Mouse (Mus musculus) hindbrain, embryonic 11.5 days (tissue): ENCODE data around the gene Gla. TPM values are rescaled to one million over a fixed set of nuclear protein-coding genes. Genes with fewer than 3 reads are reported as not detected.
"Not testable (repeated sequence)": the region's sequence is repeated elsewhere in the genome, so short reads cannot be mapped to it uniquely, and the experiment has no call there.

ENCODE experiments used
- ATAC-seq: fragments of 200-750 bp; cut with Nextera tagmentation; 2 replicates; pipeline ENCODE4 v1.8.0; 2017; ENCODE audit warnings: mild to moderate bottlenecking, moderate TSS enrichment, moderate library complexity; ENCODE audit not compliant: low FRiP score
- DNase-seq: peaks from one replicate; pipeline ENCODE4 v3.0.0-alpha.2; 2015; ENCODE audit warnings: low spot score
- H3K27ac ChIP-seq: fragments of 300-500 bp; sonication (generic); 2 replicates; pipeline ENCODE4 v1.5.1; 2014; ENCODE audit warnings: mild to moderate bottlenecking, low read depth, low read length
- H3K27me3 ChIP-seq: fragments of 300-500 bp; sonication (generic); 2 replicates; pipeline ENCODE4 v1.6.1; 2014; ENCODE audit warnings: mild to moderate bottlenecking, low read length, moderate library complexity, mixed read lengths; ENCODE audit not compliant: control insufficient read depth, insufficient read depth
- H3K36me3 ChIP-seq: fragments of 300-500 bp; sonication (generic); 2 replicates; pipeline ENCODE4 v1.6.1; 2014; ENCODE audit warnings: mild to moderate bottlenecking, low read length, moderate library complexity, mixed read lengths; ENCODE audit not compliant: control insufficient read depth, insufficient read depth
- H3K4me1 ChIP-seq: fragments of 300-500 bp; sonication (generic); replicated peaks from 2 replicates; pipeline ENCODE4 v1.6.1; 2014; ENCODE audit warnings: low read length, mixed read lengths; ENCODE audit not compliant: control insufficient read depth, insufficient read depth
- H3K4me2 ChIP-seq: fragments of 300-500 bp; sonication (generic); replicated peaks from 2 replicates; pipeline ENCODE4 v1.6.1; 2014; ENCODE audit warnings: mild to moderate bottlenecking, low read depth, low read length
- H3K4me3 ChIP-seq: fragments of 300-500 bp; sonication (generic); 2 replicates; pipeline ENCODE4 v1.5.1; 2014; ENCODE audit warnings: low read depth, low read length
- H3K9ac ChIP-seq: fragments of 300-500 bp; sonication (generic); 2 replicates; pipeline ENCODE4 v1.6.1; 2014; ENCODE audit warnings: low read depth, low read length
- H3K9me3 ChIP-seq: fragments of 300-500 bp; sonication (generic); 2 replicates; pipeline ENCODE4 v1.6.1; 2016; ENCODE audit warnings: low read length; ENCODE audit not compliant: control insufficient read depth
- WGBS: fragments of 180-500 bp; shearing (Covaris S2); extraction: QIAGEN DNeasy Blood & Tissue Kit; methylation state at CpG from one replicate; pipeline ENCODE4 v1.1.7; 2014; 5-methylcytosine and 5-hydroxymethylcytosine counted together
- polyA plus RNA-seq: library from polyadenylated mRNA; unstranded; fragments of >200 nt; fragmentation: Nextera tagmentation; extraction: Ambion mirVana; gene quantifications from 2 replicates; pipeline ENCODE4 v1.2.1, GENCODE M21; 2014

The Gla gene
- polyA plus RNA-seq, 1 experiment from 2014 or later = 3.0 TPM

- no peak for ATAC-seq
- 18% methylated on average over 6 of the region's 6 CpGs for WGBS
- no peak for DNase-seq
- Histone ChIP-seq H3K4me2 (peak overlapping the region; percentile 31), H3K4me1 (no peaks in the 10 kb centered on the region), H3K9ac (peak overlapping the region; percentile 53), H3K27ac (peak overlapping the region; percentile 71), H3K9me3 (no peaks in the 10 kb centered on the region), H3K27me3 (no peaks in the 10 kb centered on the region), H3K36me3 (no peaks in the 10 kb centered on the region), H3K4me3 (peak overlapping the region; percentile 48)
Observed at GRCm38 (mm10) chrX:134541955-134542308, 59.0 kb downstream of the Gla start.

DNA sequence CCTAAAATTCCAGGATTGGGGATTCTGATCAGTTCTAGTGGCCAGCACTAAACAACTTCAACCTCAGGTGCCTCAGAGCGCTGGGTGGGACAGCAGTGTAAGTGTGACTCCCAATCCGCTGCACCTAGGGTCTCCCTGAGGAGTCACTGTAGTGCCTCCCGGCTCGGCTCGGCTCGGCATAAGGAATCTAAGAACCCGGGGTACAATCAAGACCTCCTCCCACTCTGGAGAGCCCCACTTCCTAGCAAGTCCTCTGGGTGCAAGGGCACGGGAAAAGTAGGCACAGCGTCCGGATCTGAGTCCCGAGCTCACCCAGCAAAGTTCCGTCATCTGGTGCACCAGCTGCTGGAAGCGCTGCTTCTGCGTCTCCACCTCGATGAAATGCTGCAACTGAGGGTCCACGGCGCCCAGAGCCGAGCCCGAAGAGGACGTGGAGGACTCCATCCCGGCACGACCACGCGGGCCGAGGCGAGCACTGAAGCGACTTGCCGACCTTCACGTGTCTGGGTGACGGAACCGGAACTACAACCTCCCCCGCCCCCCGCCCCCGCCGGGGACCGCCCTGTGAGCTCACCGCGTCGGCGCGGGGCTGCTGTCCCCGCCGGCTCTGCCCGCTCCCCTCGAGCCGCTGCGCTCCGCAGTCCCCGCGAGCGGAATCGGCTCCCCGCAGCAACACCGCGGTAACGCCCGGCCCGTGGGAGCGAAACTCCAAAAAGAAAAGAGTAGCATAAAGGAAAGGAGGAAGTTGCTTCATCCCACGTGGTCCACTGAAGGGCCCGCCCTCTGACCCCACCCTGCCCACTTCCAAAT is 59.6 kb downstream of the Gla start, which contains the start of gene Timm8a1:
Gene Timm8a1 (minus strand): TSS at position 721 of the 810 bp plus-strand sequence.
- peak within 1 kb of the TSS; percentile 71 for H3K27ac ChIP-seq
- no peaks in the 10 kb centered on the region for H3K4me1 ChIP-seq
- no peaks in the 10 kb centered on the region for H3K27me3 ChIP-seq
- peak; percentile 96 for ATAC-seq
- H3K4me2 ChIP-seq = peak within 1 kb of the TSS; percentile 60
- no peaks in the 10 kb centered on the region for H3K36me3 ChIP-seq
- WGBS = 22% methylated on average over 53 of the region's 61 CpGs
- H3K4me3 ChIP-seq = peak within 1 kb of the TSS; percentile 48
- H3K9me3 ChIP-seq = no peaks in the 10 kb centered on the region
- peak; percentile 61 for DNase-seq
- H3K9ac ChIP-seq = peak within 1 kb of the TSS; percentile 53

DNA sequence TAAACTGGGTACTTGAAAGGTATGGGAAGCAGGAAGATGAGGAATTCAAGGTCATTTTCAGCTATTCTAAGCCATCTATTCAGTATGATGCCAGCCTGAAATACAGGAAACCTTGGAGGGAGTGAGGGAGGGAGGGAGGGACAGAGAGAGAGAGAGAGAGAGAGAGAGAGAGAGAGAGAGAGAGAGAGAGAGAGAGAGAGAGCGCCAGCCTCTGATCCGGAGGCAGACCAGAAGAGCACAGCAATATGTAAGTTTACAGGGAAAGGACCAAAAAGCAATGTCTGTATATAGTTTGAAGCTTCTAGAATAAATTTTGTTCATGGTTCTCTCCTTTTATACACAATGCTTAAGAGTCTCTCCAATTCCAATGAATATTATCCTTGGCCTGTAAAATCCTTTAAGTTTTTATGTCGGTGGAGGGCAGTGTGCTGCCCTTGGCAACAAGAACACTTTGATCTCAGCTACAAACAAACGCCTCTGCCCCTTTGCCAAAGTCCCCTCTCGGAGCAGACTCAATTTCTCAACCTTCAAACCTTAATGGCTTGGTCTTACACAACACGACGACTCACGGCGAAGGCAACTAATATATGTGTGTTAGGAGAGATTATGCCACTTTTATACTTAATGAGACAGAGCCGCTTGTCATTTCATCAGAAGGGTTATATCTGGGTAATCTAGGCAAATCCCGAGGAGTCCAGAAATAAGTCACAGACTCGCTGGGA is 60.4 kb downstream of the Gla start:
- H3K4me2 ChIP-seq = peak overlapping the region; percentile 60
- H3K36me3 ChIP-seq = no peaks in the 10 kb centered on the region
- H3K9me3 ChIP-seq = no peaks in the 10 kb centered on the region
- peak overlapping the region; percentile 45 for H3K9ac ChIP-seq
- 23% methylated on average over 12 of the region's 12 CpGs for WGBS
- no peak overlapping the region for H3K27ac ChIP-seq
- peak overlapping the region; percentile 48 for H3K4me3 ChIP-seq
- DNase-seq (no peak), ATAC-seq (no peak)
- no peaks in the 10 kb centered on the region for H3K27me3 ChIP-seq
- no peaks in the 10 kb centered on the region for H3K4me1 ChIP-seq

GRCm38 (mm10) chrX:134539795-134540194 is 61.1 kb downstream of the Gla start:
- H3K36me3 ChIP-seq, H3K27me3 ChIP-seq, H3K9ac ChIP-seq, H3K9me3 ChIP-seq, H3K4me1 ChIP-seq, DNase-seq, H3K4me2 ChIP-seq, ATAC-seq, H3K4me3 ChIP-seq, H3K27ac ChIP-seq: not testable (repeated sequence)
- WGBS = 87% methylated on average over 10 of the region's 10 CpGs

Other genes starting within 250 kb of the Gla start
- 6.5 and 8.4 TPM in 2 replicates for gene Drp2, start 196.6 kb downstream of the Gla start, polyA plus RNA-seq
- gene Taf7l, start 124.6 kb downstream of the Gla start, polyA plus RNA-seq = 0.14 TPM in 1 of 2 replicates, not detected in the other
- 59.6 and 72.6 TPM in 2 replicates for gene Timm8a1, start 59.3 kb downstream of the Gla start, polyA plus RNA-seq
- gene Btk, start 17.6 kb downstream of the Gla start, polyA plus RNA-seq = 1.1 and 1.2 TPM in 2 replicates
- 279 and 285 TPM in 2 replicates for gene Rpl36a, start 15.5 kb downstream of the Gla start, polyA plus RNA-seq
- gene Hnrnph2, start 54 bp upstream of the Gla start, polyA plus RNA-seq = 127 and 174 TPM in 2 replicates
- gene Armcx4, start 85.4 kb upstream of the Gla start, polyA plus RNA-seq = 6.1 and 8.1 TPM in 2 replicates
- gene Armcx1, start 116.8 kb upstream of the Gla start, polyA plus RNA-seq = 50.2 and 54.4 TPM in 2 replicates
- gene Armcx6, start 150.3 kb upstream of the Gla start, polyA plus RNA-seq = 16.5 and 19.1 TPM in 2 replicates
- gene Armcx3, start 155.5 kb upstream of the Gla start, polyA plus RNA-seq = 62.5 and 66.1 TPM in 2 replicates
- gene Armcx2, start 208.1 kb upstream of the Gla start, polyA plus RNA-seq = 79.5 and 83.1 TPM in 2 replicates